Mouse (Mus musculus) kidney, postnatal 0 days (tissue): ENCODE data around the gene Lrrfip1. TPM values are rescaled to one million over a fixed set of nuclear protein-coding genes. Genes with fewer than 3 reads are reported as not detected.
A peak's percentile ranks its signal among the peaks of the same experiment; 100 is the strongest.

Source experiments
- ATAC-seq: fragments of 200-750 bp; cut with Nextera tagmentation; replicated peaks from 2 replicates; pipeline ENCODE4 v1.8.0; 2017; ENCODE audit warnings: low read depth, moderate number of reproducible peaks, moderate TSS enrichment, moderate library complexity; ENCODE audit not compliant: low FRiP score
- DNase-seq: peaks from one replicate; pipeline ENCODE4 v3.0.0-alpha.2; 2016; ENCODE audit warnings: low spot score
- H3K27ac ChIP-seq: fragments of 300-500 bp; sonication (generic); 2 replicates; pipeline ENCODE4 v1.5.1; 2014; ENCODE audit warnings: mild to moderate bottlenecking
- H3K27me3 ChIP-seq: fragments of 300-500 bp; sonication (generic); 2 replicates; pipeline ENCODE4 v1.6.1; 2014; ENCODE audit warnings: low read length, mixed read lengths; ENCODE audit not compliant: insufficient read depth
- H3K36me3 ChIP-seq: fragments of 300-500 bp; sonication (generic); 2 replicates; pipeline ENCODE4 v1.6.1; 2014; ENCODE audit warnings: low read length, mixed read lengths; ENCODE audit not compliant: insufficient read depth
- H3K4me1 ChIP-seq: fragments of 300-500 bp; sonication (generic); replicated peaks from 2 replicates; pipeline ENCODE4 v1.6.1; 2014; ENCODE audit warnings: antibody characterized with exemption, low read length, mixed read lengths; ENCODE audit not compliant: insufficient read depth
- H3K4me2 ChIP-seq: fragments of 300-500 bp; sonication (generic); 2 replicates; pipeline ENCODE4 v1.6.1; 2014; ENCODE audit warnings: mild to moderate bottlenecking, low read length, moderate library complexity, mixed read lengths
- H3K4me3 ChIP-seq: fragments of 300-500 bp; sonication (generic); replicated peaks from 2 replicates; pipeline ENCODE4 v1.5.1; 2014; ENCODE audit warnings: low read depth, low read length
- H3K9ac ChIP-seq: fragments of 300-500 bp; sonication (generic); 2 replicates; pipeline ENCODE4 v1.6.1; 2014; ENCODE audit warnings: low read depth, low read length
- H3K9me3 ChIP-seq: fragments of 300-500 bp; sonication (generic); replicated peaks from 2 replicates; pipeline ENCODE4 v1.6.1; 2016; ENCODE audit warnings: low read length, inconsistent platforms, mixed read lengths
- CTCF ChIP-seq: IDR thresholded peaks from 2 replicates; pipeline ENCODE4 v1.5.1; 2016; ENCODE audit warnings: antibody characterized with exemption, low read depth, mild to moderate bottlenecking, moderate library complexity
- WGBS: fragments of 180-500 bp; shearing (Covaris S2); extraction: QIAGEN DNeasy Blood & Tissue Kit; methylation state at CpG from one replicate; pipeline ENCODE4 v1.1.7; 2014; 5-methylcytosine and 5-hydroxymethylcytosine counted together
- polyA plus RNA-seq: library from polyadenylated mRNA; unstranded; fragments of >200 nt; fragmentation: Nextera tagmentation; extraction: Ambion mirVana; gene quantifications from 2 replicates; pipeline ENCODE4 v1.2.1, GENCODE M21; 2015

Gene Lrrfip1
- polyA plus RNA-seq, 1 experiment from 2014 or later, result 46.3 TPM

- Histone ChIP-seq H3K4me3 (no peak overlapping the region), H3K9me3 (no peaks in the 10 kb centered on the region), H3K36me3 (no peaks in the 10 kb centered on the region), H3K9ac (no peak overlapping the region), H3K4me1 (peaks cover 15% of the 10 kb centered on the region), H3K27me3 (no peaks in the 10 kb centered on the region), H3K27ac (no peak overlapping the region), H3K4me2 (no peak overlapping the region)
- DNase-seq, result no peak
- WGBS, result 66% methylated on average over 3 of the region's 3 CpGs
- TF ChIP-seq CTCF, result no peak
- no peak for ATAC-seq
These were observed 96.7 kb downstream of the Lrrfip1 start for GRCm38 (mm10) chr1:91095258-91095657.

GRCm38 (mm10) chr1:91095853-91096252 is 97.3 kb downstream of the Lrrfip1 start:
- Histone ChIP-seq H3K27ac (no peak overlapping the region), H3K9me3 (no peaks in the 10 kb centered on the region), H3K4me3 (no peak overlapping the region), H3K4me1 (peaks cover 15% of the 10 kb centered on the region), H3K4me2 (no peak overlapping the region), H3K36me3 (no peaks in the 10 kb centered on the region), H3K9ac (no peak overlapping the region), H3K27me3 (no peaks in the 10 kb centered on the region)
- WGBS, result 24% methylated on average over 1 of the region's 1 CpGs
- no peak for DNase-seq
- ATAC-seq, result no peak
- no peak for TF ChIP-seq CTCF

- DNase-seq (no peak), ATAC-seq (no peak)
- Histone ChIP-seq H3K4me1 (peaks cover 15% of the 10 kb centered on the region), H3K27ac (peak overlapping the region; percentile 38), H3K27me3 (no peaks in the 10 kb centered on the region), H3K9me3 (no peaks in the 10 kb centered on the region), H3K36me3 (no peaks in the 10 kb centered on the region), H3K9ac (no peak overlapping the region), H3K4me2 (no peak overlapping the region), H3K4me3 (no peak overlapping the region)
- 77% methylated on average over 5 of the region's 5 CpGs for WGBS
- TF ChIP-seq CTCF, result no peak
These were observed 98.0 kb downstream of the Lrrfip1 start for GRCm38 (mm10) chr1:91096490-91096889.

- Histone ChIP-seq H3K27me3 (no peaks in the 10 kb centered on the region), H3K9ac (no peak overlapping the region), H3K36me3 (no peaks in the 10 kb centered on the region), H3K27ac (no peak overlapping the region), H3K4me1 (peaks cover 15% of the 10 kb centered on the region), H3K4me2 (no peak overlapping the region), H3K9me3 (no peaks in the 10 kb centered on the region), H3K4me3 (no peak overlapping the region)
- no peak for DNase-seq
- TF ChIP-seq CTCF, result no peak
- WGBS, result 92% methylated on average over 11 of the region's 11 CpGs
- ATAC-seq, result no peak
These were observed 98.8 kb downstream of the Lrrfip1 start for GRCm38 (mm10) chr1:91097283-91097834.

- H3K4me1 ChIP-seq, result peaks cover 15% of the 10 kb centered on the region
- H3K9ac ChIP-seq, result no peak overlapping the region
- 12% methylated on average over 6 of the region's 6 CpGs for WGBS
- no peak overlapping the region for H3K4me3 ChIP-seq
- no peak; the same call in 1 of the 2 replicates for ATAC-seq
- no peak overlapping the region for H3K4me2 ChIP-seq
- no peak overlapping the region for H3K27ac ChIP-seq
- peak; percentile 90 for TF ChIP-seq CTCF
- no peaks in the 10 kb centered on the region for H3K9me3 ChIP-seq
- DNase-seq, result peak; percentile 89
- no peaks in the 10 kb centered on the region for H3K27me3 ChIP-seq
- no peaks in the 10 kb centered on the region for H3K36me3 ChIP-seq
These were observed 100.3 kb downstream of the Lrrfip1 start for GRCm38 (mm10) chr1:91098887-91099286.

- no peaks in the 10 kb centered on the region for H3K9me3 ChIP-seq
- H3K4me3 ChIP-seq, result no peak overlapping the region
- no peak overlapping the region for H3K9ac ChIP-seq
- no peak for ATAC-seq
- H3K4me1 ChIP-seq, result no peaks in the 10 kb centered on the region
- no peak for TF ChIP-seq CTCF
- WGBS, result 72% methylated on average over 11 of the region's 11 CpGs
- H3K36me3 ChIP-seq, result peaks cover 9% of the 10 kb centered on the region; the same call in 1 of the 2 replicates
- H3K27me3 ChIP-seq, result no peaks in the 10 kb centered on the region
- no peak for DNase-seq
- no peak overlapping the region for H3K27ac ChIP-seq
- H3K4me2 ChIP-seq, result no peak overlapping the region
These were observed 103.3 kb downstream of the Lrrfip1 start for GRCm38 (mm10) chr1:91101709-91102440.
